Mouse (Mus musculus) ovary, postnatal 10 days (tissue): ENCODE measurements at regions not wholly inside any gene's neighbourhood (a gene's known extent, or its start where the extent isn't known, plus 50 kb on each side); places are given as distances from the start of the nearest gene placed in this dataset.

Experiments used
- DNase-seq: peaks from one replicate; pipeline ENCODE4 v3.0.0; 2022; ENCODE audit warnings: low spot score

DNA sequence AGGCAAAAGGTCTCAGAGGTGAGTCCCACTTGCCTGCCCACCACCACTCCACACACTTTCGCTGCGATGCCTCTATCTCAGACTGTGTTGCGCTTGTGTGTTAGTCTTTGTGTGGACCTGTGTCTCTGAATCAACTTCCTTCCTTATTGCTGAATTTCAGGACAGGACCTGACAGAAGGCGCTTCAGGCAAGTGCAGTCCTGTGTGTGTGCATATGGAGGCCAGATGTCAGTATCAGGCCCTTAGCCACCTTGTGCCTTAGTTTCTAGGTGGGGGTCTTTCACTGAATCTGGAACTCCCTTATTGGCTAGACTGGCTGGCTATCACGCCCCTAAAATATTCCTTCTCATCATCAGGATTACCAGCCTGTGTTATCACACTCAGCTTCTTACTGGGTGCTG lies 391.6 kb upstream of the Zmiz1 start:
- no peak for DNase-seq

DNA sequence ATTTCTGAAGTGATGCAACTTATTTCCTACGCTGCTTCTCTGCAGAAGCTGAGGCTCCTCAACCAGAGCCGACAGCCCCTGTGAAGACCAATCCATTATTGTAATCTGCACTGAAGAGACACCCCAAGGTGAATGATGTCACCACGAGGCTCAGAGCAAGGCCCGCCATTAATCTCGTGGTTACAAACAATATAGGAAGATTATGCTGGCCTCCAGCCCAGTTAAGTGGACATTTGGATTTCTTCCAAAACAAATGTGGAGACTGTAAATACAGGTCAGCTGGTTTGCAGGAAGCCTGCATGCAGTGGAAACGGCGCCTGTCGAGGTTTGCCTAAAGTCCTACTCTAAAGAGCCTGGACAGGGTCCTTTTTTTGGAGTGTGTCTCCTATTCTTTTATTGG lies 390.6 kb upstream of the Zmiz1 start:
- DNase-seq: no peak

DNA sequence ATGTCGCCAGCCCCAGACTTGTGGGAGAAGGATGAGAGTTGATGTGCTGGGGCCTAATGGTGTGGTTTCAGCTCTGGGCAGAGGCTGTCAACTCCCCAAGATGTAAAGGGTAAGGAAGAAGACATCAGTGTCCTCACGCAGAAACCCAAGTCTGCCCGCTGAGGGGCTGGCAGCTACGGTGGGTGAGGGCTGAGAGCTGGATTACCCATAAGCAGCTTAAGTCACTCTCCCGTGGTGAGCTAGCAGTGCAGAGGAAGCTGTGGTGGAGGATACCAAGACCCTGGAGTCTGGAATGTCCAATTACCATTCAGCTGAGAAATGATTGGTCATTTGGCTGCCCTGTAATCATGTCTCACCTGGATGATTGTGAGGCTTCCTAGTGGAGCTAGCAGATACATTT lies 385.8 kb upstream of the Zmiz1 start:
- no peak for DNase-seq

DNA sequence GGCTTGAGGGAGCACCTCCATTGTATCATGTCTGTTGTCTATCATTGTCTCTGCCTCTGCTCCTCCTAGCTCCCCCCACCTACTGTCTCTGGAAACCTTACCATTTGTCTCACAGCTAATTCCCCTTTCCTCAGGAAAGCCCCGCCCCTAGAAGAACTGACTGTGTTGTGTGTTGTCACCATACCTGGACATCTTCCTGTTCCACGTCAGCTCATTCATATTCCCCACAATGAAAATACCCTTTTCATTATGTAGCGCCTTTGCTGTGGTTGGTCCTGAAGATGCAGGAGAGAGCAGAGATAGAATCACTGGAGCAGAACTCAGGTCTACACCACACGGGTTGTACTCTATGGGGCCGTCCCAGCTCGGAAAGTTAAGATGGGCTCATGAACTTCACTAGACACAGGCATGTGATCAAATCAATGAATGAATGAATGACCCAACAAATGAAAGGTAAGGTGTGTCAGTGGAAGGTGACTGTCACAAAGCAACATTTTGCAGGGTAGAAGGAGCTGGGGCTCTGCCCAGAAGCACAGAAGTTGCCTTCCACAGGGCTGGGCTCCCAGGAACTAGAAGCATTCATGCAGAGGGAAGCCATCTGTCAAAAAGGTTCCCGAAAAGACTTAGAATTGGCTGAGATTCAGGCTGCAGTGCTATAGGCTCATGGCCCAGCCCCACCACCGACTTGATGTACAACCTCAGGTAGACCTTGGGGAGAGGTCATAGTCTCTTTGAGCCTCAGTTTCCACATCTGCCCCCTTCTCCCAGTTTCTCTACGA lies 384.8 kb upstream of the Zmiz1 start:
- DNase-seq: no peak

DNA sequence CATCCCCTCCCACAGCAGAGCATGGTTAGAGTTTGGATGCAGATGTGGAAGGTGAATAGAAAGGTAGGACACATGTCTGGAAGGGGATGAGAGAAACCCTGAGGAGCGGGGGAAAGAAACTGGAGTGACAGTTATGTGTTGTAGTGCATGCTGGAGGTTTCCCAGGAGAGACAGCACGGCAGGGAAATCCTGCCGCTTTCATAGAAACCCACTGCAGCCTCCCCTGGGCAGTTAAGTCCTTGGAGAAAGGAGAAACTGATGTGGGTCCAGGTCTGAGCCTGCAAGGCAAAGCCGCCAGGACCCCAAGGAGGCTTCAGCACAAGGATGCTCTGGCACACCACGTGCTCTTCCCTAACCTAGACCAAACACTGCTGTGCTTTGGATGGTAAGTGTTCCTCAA lies 384.1 kb upstream of the Zmiz1 start:
- DNase-seq: no peak

DNA sequence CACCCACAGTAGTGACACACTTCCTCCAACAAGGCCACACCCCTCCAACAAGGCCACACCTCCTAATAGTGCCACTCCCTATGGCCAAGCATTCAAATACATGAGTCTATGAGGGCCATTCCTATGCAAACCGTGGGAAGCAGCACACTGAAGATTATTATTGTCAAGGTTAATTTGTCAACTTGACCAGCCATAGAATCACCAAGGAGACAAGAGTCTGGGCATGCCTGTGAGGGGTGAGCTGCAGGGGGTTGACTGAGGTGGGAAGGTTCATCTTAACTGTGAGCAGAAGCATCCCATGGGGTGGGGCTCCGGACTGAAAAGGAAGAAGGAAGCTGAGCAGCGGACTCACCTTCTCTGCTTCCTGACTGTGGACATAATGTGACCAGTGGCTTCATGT lies 378.6 kb upstream of the Zmiz1 start:
- DNase-seq: no peak

DNA sequence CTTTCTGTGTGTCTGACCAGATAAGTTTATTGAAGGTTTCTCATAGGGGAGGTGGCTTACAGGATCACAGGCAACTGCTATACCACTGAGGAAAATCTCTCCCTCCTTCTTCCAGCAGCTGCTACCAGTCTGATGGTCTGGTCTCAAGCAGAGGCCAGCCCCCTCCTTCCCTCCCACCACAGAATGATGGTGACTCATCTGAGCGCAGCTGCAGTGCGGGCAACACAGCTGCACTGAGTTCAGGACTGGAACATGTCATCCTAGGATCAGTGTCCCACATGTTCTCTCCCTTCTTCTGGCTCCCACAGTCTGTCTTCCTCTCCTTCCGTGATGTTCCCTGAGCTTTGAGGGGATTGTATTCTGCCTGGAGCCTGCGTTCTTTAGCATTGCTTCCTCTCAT lies 375.1 kb upstream of the Zmiz1 start:
- no peak for DNase-seq

DNA sequence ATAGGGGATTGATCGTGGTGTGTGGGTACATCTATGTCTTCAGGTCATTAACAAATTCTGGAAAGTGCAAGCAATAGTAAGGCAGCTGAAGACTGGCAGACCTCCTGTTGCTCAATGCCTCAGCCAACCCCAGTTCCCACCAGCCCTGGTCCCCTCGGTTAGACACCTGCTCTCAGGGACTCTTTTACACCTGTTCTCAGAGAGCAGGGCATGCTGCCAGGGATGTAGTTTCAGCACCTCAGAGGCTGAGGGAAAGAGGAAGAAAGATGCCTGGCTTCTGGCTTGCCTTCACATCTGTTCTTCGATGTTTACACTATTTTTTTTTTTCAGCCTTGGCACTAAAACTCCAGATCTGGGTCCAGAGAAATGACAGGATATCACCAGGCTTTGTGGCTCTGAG lies 362.2 kb upstream of the Zmiz1 start:
- no peak for DNase-seq

DNA sequence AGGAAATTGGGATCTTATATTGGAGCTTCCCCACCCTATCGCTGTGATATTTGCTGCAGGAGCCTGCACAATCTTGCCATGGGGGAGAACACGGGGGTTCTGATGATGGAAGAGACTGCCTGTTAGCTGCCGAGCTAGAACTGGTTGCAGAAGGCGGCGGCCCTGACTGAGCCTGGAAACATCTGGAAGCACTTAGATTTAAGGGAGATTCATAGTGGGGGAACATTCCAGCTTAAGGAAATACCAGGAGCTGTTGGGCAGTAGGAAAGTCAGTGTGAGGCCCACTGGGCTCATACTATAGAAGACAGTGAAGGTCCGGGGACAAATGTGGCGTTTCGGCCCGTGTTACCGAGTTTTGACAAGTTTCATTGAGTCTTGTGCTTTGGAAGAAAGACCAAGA lies 353.6 kb upstream of the Zmiz1 start:
- DNase-seq: no peak

DNA sequence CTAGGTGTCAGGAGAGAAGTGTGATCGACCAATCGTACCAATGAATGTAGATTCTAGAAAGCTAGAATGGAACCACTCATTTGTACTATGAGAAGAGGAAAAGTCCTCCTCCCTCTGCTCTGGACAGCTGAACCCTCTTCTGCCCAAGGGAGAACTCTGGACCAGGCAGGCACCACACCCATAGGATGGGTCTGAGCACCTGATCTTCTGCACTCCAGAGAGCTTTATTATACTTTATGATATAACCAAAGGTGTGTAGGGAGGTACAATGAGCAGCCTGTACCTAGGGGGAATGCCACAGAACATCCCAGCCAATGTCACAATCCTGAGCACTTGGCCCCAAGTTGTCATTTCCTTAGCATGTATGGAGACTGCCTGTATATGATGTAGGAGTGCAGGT lies 352.5 kb upstream of the Zmiz1 start:
- DNase-seq: no peak

DNA sequence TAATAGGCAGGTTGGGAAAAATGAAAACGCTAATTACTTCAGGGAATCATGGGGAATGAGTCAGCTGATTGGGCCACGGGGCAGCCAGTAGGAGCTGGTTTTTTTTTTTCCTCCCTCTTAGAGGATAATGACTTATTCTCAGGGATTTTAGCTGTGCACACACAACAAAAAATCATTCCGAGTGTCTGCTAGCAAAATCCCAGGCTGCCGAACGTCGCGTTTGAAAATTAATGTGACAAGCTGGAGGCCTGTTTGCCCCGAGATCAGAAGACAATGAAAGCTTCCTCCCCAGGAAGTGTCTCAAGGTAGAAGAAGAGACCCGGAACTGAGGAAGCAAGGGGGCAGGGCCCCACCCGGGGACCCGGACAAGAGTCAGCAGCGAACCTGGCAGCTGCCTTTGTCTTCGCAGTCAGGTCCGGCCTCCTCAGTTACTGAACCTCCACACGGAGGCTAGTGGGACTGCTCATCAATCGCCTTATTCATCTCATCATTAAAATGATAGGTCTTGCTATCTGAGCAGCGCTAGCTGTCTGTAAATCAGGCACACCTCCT lies 350.8 kb upstream of the Zmiz1 start:
- DNase-seq: no peak

DNA sequence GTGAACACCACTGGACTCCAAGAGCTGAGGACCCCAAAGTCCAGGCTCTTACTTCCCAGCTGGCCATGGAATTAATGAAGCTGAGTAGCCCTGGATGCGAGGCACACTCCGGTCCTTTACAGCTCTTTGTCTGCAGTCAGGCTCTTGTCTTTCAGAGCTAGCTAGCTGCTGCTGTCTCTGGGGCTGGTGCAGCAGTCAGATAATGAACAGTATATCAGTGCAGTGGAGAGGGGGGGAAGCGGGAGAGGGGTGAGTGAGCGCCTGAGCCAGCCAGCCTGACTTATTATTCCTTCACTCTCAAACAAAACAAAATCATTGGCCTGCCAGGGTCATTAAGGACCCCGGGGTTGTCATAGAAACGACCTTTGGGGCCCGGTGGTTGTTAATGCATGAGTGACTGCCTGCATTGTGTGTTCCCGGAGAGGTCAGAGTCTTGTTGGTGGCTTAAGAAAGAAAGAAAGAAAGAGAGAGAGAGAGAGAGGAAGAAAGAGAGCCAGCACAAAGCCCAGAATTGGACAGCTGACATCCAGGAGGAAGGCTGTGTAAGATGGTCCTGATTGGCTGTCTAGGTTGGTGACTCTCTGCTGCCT lies 350.2 kb upstream of the Zmiz1 start:
- DNase-seq: no peak

DNA sequence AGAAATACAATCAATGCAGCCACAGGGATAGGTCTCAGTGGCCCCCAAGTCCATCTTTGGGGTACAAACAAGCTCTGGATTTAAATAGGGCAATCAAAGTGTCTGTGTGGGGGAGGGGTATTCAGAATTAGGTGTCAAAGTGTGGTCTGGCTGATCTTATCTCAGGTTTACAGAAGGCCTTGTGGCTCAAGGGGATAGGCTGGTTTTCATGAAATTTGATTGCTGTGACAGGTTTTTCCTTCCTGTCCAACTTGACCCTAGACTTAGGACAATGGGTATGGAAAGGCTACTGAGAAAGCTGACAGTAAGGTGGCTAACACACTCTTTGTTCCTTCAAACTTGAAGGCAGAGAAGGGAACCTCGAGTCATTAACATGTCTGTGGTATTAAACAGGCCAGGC lies 349.3 kb upstream of the Zmiz1 start:
- no peak for DNase-seq

DNA sequence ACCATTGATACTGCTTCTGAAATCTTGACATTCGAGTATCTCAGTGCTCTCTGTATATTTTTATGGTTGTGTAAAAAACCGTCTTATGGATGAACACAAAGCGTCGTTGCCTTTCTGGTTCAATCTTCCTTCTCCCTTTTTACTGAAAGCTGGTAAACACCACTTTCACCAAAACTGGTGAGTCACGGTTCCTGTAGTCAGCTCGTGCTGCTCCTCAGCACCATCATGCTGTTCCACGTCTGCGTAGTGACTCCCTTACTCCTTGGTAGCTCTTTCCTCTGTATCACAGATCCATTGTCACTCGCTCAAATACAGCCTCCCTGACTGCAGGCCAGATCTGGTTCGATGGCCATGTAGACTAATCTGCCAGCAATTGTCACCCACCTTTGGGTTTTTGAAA lies 346.2 kb upstream of the Zmiz1 start:
- no peak for DNase-seq

DNA sequence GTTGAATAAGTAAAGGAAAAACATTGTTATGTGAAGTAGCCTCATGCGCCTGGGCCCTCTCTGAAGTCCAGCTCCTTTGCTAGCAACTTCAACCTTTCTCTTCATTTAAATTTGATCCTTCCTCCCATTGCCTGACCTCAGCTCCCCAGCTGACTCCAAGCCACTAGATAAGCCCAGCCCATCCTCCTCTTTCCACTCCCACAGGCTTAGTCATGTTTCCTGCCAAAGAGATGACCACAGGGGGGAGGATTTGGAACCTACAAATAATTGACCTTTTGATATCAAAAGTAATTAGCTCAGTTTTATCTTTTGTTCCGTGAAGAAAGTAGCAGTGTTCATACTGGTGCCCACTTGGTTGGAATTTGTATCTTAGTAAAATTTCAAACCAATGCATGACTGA lies 345.7 kb upstream of the Zmiz1 start:
- DNase-seq: no peak

DNA sequence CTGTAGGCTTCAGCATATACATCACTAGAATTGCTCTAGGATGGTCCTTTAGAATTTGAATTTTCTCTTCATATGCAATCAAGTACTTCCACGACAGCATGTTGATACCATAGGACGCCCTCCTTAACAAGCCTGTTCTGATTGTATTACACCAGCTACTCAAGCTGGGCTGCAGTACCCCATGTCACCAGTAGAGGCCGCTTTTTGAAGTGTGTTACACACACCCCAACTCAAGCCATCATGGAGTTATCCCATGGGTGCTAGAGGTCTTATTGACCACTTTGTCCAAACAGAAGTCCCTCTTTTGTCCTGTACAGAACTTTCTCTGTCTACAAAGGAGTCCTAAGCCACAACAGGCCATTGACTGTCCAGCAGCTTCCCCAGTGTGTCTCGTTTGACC lies 342.6 kb upstream of the Zmiz1 start:
- peak; percentile 49 for DNase-seq

DNA sequence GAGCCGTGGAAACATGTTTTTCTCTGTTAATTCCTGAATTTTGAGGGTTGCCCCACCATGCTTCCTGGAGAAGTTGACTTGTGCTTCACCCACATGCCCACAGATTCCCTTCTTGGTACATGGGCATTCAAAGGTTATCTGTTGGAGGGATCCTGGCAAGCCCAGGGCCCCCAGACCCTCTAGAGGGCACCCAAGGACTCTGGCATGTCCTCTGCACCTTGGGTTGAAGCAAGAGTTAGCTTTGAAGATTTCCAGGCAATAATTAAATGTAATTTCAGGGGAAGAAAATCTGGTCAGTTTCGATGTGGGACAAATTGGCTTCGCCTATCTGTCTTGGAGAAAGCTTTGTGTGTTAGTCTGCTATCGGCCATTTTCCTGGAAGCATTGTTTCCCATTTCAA lies 339.0 kb upstream of the Zmiz1 start:
- no peak for DNase-seq

DNA sequence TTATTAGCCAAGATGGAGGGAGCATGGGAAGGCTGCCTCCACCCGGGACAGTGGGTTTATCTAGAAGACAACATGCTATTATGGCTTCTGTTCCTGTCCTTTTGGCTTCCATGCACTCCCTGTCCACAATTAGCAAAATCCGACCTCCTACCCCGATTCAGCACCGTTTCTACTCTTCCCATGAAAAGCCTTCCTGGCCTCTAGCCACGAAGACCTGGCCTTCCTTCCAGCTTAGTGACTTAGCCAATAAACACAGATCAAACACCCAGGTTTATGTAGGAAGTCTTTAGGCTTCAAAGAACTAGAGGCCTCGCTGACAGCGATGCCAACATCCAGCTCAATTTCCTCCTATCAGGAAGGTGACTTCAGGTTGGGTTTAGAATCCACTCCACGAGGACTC lies 338.5 kb upstream of the Zmiz1 start:
- no peak for DNase-seq

DNA sequence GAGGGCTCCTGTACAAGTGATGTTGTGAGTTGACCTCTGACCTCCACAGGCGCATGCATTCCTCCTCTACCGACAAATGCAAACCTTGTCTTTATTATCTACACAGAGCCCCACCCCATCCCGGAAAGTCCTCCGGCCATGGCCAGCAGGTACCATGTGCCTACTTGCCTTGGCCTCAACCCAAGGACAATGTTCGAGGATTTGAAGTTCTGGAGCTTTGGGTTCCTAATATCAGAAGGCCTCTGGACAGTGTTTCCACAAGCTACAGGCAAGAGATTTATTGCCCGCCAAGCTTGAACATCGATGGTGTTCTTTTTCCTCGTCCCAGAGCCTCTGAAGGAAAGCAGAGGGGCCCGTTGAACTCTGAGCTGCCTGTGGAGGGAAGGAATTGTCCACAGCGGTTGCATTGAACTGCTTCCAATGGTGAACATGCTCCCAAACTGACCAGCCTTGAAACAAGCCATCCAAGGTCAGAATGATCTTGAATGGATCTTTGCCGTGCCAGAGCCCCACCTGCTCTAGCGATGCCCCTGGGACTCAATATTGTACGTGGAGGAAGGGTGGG lies 335.9 kb upstream of the Zmiz1 start:
- DNase-seq: no peak

DNA sequence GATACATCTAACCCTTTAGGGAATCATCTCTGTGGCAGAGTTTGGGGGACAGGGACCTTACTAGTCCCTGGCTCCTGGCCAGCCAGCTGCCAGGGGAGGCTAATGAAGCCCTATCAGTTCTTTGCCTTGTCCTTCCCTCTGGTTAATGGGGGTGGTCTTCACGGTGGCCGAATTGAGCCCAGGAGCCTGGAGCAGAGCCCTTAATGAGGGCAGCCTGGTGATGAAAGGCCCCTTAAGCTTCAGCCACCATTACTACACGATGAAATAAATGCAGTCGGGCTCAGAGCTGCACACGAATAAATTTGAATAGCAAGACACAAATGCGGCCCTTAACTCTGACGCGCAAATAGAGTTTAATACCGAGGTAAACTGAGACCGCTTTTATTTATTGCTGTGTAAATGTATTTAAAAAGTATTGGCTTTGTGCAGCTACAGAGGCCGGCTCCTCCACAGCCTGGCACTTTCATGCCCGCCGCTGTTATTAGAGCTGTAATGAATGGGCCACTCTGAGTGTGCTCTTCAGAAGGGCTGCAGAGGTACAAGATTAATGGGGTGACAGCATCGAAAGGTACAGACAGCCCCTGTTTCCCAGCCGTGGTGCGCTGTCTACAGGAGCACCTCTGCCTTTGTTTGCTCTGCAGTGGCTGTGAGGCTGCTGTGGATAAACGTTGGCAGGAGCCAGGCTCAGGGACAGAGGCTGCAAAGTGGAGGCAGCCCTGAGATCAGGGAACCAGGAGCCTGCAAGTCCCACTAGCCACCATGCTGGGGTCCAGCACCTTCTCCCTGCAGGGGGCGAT lies 335.2 kb upstream of the Zmiz1 start:
- no peak for DNase-seq

DNA sequence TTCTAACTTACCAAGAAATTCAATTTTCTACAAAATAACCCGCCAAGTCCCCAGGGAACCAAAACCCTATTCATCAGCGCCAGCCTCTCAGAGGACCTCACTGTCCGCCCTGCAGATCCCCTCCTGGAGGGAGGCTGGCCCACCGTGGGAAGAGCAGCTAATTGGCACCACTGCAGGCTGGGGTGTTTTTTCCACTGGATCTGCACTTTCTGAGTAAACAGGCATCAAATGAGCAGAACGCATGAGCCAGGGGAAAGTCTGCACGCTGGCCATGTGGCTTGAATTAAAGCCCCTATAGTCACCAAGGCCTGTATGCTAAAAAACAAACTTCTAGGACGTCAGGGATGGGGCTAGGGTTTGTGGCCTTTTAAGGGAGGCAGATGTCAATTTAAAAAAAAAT lies 332.4 kb upstream of the Zmiz1 start:
- no peak for DNase-seq

DNA sequence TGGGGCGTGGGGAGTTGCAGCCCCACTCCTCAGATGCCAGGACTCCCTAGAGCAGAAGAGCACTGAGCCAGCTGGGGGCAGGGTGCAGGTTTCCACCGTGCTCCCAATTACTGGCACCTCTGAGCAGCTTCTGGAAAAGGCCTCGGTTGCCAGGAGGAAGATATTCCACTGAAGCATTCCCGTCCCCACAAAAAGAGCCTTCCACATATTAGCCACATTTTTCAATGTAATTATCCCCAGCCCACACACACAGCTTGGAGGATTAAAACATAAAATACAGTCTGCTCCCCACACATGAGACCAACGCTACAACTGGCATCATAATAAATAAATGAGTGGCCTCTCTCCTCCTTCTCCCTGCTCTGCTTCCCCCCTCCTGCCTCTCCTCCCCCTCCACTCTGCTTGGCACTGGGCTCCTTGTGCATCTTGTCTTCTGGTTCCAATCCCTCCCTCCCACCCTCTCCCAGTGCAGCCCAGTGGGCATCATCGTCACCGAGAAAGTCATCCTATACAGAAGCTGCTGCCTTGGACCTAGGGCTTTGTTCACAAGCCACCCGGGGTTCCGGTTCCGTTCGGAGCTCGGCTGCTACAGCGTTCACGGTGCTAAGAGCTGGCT lies 331.3 kb upstream of the Zmiz1 start:
- no peak for DNase-seq
